Comparison of ENCODE assay signal across 9 mouse cellular contexts in genomic region chr4:140539125-140539524, GRCm38 (mm10).
DNase-seq lines count a peak whose midpoint lies in the region; ATAC-seq and TF ChIP-seq lines count a peak whose summit lies in the region.
"Had no signal": no experiment of that assay in that cellular context is flagged by ENCODE, and none has a peak within 500 bp of the region (broad histone marks: within the 10 kb centered on the region; RNA-seq: fewer than 3 reads in every experiment).

No protein-coding gene starts in this region.

- no peaks in the 10 kb centered on the region for H3K27me3 ChIP-seq in small intestine, adult 2 months (ENCODE audit: control insufficient read depth, insufficient read depth, low read length)
- H3K27me3 ChIP-seq: Patski had no signal

- no peaks in the 10 kb centered on the region for H3K4me1 ChIP-seq in cortical plate, adult 2 months (ENCODE audit: control insufficient read depth, insufficient read depth, low read length)
- H3K4me1 ChIP-seq in small intestine, adult 2 months (ENCODE audit: control insufficient read depth, insufficient read depth, insufficient read length, low read length), result no peaks in the 10 kb centered on the region

- peaks cover 11% of the 10 kb centered on the region for H3K36me3 ChIP-seq in small intestine, adult 2 months (ENCODE audit: control insufficient read depth, insufficient read depth, low read length)

- no peak overlapping the region for H3K27ac ChIP-seq in cortical plate, adult 2 months (ENCODE audit: insufficient read depth, low read length)
- no peak overlapping the region for H3K27ac ChIP-seq in layer of hippocampus, adult 2 months
- H3K27ac ChIP-seq in small intestine, adult 2 months (ENCODE audit: insufficient read depth, low read depth, low read length), result no peak overlapping the region

- peak; percentile 64 for DNase-seq in cerebellum, adult 11 months
- DNase-seq in NIH3T3 (ENCODE audit: low read depth), result peak; percentile 63
- peak; percentile 37 for DNase-seq in gastrocnemius, postnatal 25 days
- peak; percentile 48 to 72 for DNase-seq in layer of hippocampus, adult 2 months (ENCODE audit: low spot score in 2 of 2)

- 55% methylated on average over 11 of the region's 11 CpGs for WGBS in small intestine, adult 2 months

- H3K4me3 ChIP-seq in cortical plate, adult 2 months (ENCODE audit: insufficient read depth, low read length), result no peak overlapping the region
- no peak overlapping the region for H3K4me3 ChIP-seq in layer of hippocampus, adult 2 months
- no peak overlapping the region for H3K4me3 ChIP-seq in small intestine, adult 2 months (ENCODE audit: low read depth, low read length)

- no peak for ATAC-seq in cerebellum, adult (ENCODE audit: insufficient number of reproducible peaks, low FRiP score, low TSS enrichment)
- ATAC-seq in megakaryocyte-erythroid progenitor cell, adult 5-6 weeks (replicated peaks; ENCODE audit: low FRiP score, low TSS enrichment, poor library complexity, severe bottlenecking), result peak; percentile 56; the same call in 1 of the 2 replicates
- ATAC-seq: Patski had no signal

- TF ChIP-seq CTCF in cortical plate, adult 2 months (IDR thresholded peaks at IDR 0.05; ENCODE audit: extremely low read depth, insufficient read depth, low read length), result peak; percentile 66
- TF ChIP-seq CTCF in layer of hippocampus, adult 2 months (conservative IDR thresholded peaks at IDR 0.05), result peak; percentile 91
- TF ChIP-seq CTCF in small intestine, adult 2 months (IDR thresholded peaks at IDR 0.05; ENCODE audit: extremely low read depth, insufficient read length, insufficient replicate concordance, low read depth, low read length), result peak; percentile 65; the same call in 1 of the 2 replicates

- no peak for TF ChIP-seq POLR2A in cortical plate, adult 2 months (IDR thresholded peaks at IDR 0.05; ENCODE audit: extremely low read depth, insufficient read depth, low read length)
- TF ChIP-seq POLR2A in small intestine, adult 2 months (IDR thresholded peaks at IDR 0.05; ENCODE audit: low read depth, low read length), result no peak
